Mouse (Mus musculus) adrenal gland (tissue): ENCODE data around the gene Sema5b.

Experiments used
- intact Hi-C: fragments of 180-260 bp; cut with DNase I; formaldehyde crosslinking; loops from one replicate; pipeline ENCODE4 v1.15.1; 2025

Gene Sema5b

GRCm38 (mm10) chr16:35591756-35592155 is 50.8 kb downstream of the Sema5b start:
- intact Hi-C loops = no loop called here

DNA sequence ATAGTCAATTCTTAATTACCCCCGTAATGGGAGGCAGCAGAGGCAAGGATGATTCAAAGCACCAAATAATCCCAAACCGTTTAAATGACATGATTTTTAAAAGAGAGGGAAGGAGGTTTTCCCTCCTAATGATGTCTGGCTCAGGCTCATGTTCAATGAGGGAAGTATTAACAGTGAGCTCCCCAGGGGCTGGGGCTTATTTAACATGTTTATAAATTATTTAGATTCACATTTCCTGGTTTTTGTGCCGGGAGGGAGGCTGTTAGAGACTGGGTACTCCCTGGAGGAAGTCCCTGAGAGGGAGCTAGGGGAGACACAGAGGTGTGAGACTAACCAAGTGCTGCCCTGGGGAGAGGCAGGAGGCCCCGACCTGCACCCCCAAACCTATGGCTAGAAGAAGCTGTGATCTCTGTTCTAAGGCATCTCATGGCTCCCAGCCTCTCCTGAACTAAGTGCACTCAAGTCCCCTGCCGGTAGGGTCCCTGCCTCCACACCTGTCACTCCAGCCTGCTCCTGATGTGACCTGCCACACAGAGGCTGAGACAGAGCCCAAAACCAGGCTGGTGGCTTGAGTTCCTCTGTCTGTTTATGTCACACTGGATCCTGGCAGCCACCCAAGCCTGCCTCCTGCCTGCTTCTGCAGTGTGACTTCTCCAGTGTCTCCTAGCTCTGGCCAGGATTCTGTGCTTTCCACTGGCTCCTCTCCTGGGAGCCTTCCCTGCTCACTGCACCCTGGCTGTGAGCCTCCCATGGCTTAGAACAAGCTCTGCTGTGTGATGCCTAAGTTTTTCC is 51.5 kb downstream of the Sema5b start:
- intact Hi-C loops = no loop called here

DNA sequence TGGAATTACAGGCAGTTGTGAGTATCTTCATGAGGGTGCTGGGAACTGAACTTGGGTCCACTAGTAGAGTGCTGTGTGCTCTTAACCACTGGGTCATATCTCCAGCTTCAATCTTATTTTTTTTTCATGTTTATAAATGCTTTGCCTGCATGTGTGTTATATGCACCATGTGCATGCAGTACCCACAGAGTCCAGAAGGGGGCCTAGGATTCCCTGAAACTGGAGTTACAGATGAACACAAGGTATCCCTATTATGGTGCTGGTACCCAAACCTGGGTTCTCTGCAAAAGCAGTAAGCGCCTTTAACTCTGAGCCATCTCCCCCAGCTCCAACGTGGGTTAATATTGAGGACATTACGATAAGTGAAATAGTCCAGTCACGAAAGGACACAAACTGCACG is 52.5 kb downstream of the Sema5b start:
- intact Hi-C loops = no loop called here

DNA sequence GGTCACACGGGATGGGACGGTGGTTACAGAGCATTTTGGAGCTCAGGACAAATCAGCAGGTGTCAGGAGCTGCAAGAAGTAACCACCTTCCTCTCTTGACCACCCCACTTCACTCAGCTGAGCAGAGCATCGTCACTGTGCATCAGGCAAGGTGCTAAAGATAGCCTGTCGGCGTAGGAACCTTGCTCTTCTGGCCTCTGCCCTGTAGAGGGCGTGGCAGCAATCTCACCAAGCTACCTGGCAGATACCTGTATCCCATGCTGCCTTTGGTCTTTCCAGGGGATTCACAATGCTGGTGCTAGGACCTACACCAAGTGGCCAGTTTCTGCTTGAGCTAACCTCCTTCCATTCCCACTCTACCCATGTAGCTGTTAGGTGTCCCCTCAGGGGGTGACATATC is 55.3 kb downstream of the Sema5b start:
- intact Hi-C loops = no loop called here

GRCm38 (mm10) chr16:35596661-35597350 is 55.9 kb downstream of the Sema5b start:
- intact Hi-C loops = no loop called here

GRCm38 (mm10) chr16:35597991-35598390 is 57.0 kb downstream of the Sema5b start:
- intact Hi-C loops = no loop called here

DNA sequence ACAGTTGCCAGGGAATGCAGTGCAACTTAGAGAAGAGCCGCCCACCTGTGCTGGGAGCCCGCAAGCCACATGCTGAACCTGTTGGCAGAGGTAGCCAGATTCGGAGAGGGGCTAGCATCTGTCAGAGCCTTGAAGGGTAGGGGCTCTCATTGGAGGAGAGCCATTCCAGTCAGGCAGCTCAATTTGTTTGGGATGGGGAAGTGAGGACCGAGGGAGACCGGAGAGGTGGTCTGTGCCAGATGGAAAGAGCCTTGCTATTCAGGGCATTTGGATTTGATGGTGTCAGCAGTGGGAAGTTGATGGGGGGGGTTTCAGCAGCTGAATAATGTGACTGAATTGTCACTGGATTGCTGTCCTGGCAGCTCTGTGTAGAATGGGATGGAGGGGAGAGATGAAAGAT is 57.9 kb downstream of the Sema5b start:
- intact Hi-C loops = no loop called here

GRCm38 (mm10) chr16:35600282-35600681 is 59.3 kb downstream of the Sema5b start:
- intact Hi-C loops = no loop called here

- intact Hi-C loops = no loop called here
Observed at GRCm38 (mm10) chr16:35601426-35601825, 60.5 kb downstream of the Sema5b start.

DNA sequence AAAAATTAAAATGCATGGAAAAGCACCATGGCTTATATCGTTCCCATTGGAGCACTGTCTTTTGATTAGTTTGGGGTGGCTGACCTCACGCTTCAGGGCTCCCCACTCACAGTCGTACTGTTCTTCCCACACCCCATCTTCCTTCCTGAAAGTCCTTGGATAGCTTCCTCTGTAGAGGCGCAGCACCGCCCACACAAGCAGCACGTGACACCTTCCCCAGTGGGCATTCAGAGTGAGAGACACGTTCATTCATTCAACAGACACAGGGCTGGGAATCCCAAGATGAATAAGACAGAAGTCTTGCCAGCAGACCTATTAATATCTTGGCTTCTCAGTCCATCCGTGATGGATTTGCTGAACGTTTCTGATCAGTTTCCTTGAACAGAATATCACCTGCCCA is 61.6 kb downstream of the Sema5b start:
- intact Hi-C loops = no loop called here

DNA sequence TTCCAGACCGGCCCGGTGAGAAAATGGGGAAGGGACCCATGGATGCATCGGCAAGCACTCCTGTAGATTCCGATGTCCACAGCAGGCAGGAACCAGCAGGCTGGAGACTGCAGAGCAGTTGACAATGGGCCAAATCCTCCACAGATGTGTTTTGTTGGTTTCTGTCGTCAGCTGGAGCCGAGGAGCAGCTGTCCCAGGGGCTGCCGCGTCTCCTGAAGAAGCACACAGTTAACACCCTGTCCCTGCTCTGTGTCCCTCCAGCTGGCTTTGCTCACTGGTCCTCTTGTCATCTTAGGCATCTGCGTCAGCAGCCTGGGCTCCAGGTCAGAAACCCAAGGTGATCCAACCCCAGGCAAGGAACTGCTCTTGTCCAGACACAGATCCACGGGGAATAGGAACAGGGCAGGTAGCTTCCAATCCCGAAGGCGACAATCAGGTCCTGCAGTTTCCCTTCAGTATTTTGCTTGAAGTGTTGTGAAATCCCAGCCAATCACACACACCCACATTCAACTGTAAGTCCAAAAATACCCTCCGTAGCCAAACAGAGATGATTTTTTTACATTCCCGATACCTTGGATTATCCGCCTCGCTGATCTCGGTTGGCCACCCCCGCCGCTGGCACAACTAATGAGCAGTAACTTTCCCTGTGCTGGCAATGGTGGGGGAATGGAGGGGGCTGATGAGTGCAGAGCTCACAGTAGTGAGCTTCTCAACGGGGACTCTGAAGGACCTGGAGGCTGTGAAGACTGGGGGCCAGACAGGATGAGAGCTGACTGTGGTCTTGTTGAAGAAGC is 63.0 kb downstream of the Sema5b start:
- intact Hi-C loops = no loop called here

- intact Hi-C loops = no loop called here
Observed at GRCm38 (mm10) chr16:35607250-35607649, 66.3 kb downstream of the Sema5b start.

GRCm38 (mm10) chr16:35608244-35608643 is 67.3 kb downstream of the Sema5b start:
- intact Hi-C loops = no loop called here

DNA sequence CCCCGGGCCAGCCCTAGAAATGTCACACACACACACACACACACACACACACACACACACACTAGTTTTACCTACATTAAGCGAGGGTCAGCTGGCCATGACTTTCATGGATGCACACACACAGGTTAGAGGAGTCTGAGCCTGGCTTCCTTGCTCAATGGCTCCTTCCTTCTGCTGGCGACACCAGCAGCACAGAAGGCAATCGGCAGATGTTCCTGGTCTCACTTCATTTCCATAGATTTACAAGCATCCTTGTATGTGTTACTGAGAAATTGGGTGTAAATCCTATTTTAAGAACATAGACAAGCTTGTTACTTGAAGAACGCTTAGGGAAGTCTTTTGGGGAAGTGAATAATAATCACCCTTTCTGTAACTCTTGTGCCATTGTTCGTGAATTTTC is 68.6 kb downstream of the Sema5b start:
- intact Hi-C loops = no loop called here

GRCm38 (mm10) chr16:35613851-35614804 is 73.2 kb downstream of the Sema5b start:
- intact Hi-C loops = no loop called here

DNA sequence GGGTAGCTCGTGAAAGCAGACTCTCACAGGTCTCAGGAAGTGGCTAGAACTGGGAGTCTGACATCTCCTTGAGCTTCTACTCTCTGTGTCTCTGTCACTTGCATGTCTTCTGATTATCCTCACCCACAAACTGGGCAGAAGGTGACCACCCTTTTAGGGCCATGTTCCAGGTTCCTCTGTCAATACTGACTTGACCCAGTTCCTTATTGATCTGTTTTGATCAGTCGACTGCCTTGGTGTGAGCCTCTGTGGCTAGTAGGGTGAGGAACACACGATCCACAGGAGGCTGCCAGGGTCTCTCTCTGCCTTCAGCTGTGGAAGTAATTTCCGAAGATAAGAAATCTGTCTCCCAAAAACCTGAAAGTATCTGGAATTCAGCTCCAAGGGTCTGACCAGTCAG is 76.8 kb downstream of the Sema5b start:
- intact Hi-C loops = no loop called here

GRCm38 (mm10) chr16:35623026-35623425 is 82.1 kb downstream of the Sema5b start:
- intact Hi-C loops = no loop called here

- intact Hi-C loops = no loop called here
Observed at GRCm38 (mm10) chr16:35623986-35624385, 83.0 kb downstream of the Sema5b start.

DNA sequence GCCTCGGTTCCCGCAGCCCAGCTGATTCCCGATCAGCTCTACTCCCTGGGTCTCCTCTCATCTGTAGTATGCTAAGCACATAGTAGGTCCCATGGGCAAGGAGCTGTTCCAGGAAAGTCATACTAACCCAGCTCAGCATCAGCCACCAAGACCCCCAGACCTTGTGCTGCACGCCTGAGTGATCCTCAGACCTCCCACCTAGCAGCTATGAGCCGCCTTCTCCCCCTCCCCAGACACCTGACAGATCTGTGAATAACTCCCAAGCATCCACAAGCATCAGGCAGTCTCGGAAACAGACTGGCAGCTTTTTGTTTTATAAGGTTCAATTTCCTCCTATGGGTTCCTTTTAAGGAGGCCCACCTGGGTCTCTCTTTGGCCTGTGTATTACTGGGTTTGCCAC is 83.9 kb downstream of the Sema5b start:
- intact Hi-C loops = loop anchor here (5.0 kb wide), 1 partner anchor 308 kb away; no protein-coding TSS in a partner anchor

- intact Hi-C loops = loop anchor here (5.0 kb wide), 1 partner anchor 308 kb away; no protein-coding TSS in a partner anchor
Observed at GRCm38 (mm10) chr16:35625286-35626020, 84.5 kb downstream of the Sema5b start.
